Mouse (Mus musculus): ENCODE results near the gene Amotl1. TPM values are rescaled to one million over a fixed set of nuclear protein-coding genes. Genes with fewer than 3 reads are reported as not detected.
A peak's percentile ranks its signal among the peaks of the same experiment; 100 is the strongest.

Amotl1 gene
- polyA plus RNA-seq, 1 experiment from 2014 or later = 14.1 TPM

DNA sequence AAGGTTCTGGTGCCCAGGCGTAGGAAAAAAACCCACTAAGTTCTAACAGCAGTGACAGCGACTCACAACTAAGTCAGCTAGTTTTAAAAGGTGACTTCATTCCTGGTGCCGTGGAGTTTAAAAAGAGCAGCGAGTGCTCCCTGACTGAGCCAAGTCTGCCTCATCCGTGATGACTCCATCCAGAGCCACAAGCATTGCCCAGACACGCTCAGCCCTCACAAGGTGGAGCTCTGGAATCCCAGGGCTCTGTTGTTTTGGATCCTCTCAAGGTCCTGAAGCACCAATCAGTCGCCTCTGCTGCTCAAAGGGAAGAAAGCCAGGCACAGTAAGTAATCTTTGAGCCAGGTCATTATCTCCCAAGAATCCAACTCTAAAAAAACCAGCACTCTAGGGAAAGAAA lies 18.0 kb upstream of the Amotl1 start:
- H3K27me3 ChIP-seq = no peaks in the 10 kb centered on the region
- no peaks in the 10 kb centered on the region for H3K9me3 ChIP-seq
- no peak overlapping the region for H3K27ac ChIP-seq
- 71% methylated on average over 7 of the region's 7 CpGs for WGBS
- H3K4me1 ChIP-seq = no peaks in the 10 kb centered on the region
- no peak overlapping the region for H3K4me2 ChIP-seq
- no peak for ATAC-seq (ENCODE audit: low FRiP score)
- H3K36me3 ChIP-seq (replicated peaks) = no peaks in the 10 kb centered on the region
- no peak overlapping the region for H3K4me3 ChIP-seq (replicated peaks)
- H3K9ac ChIP-seq = no peak overlapping the region

GRCm38 (mm10) chr9:14662138-14662537 lies 17.3 kb upstream of the Amotl1 start:
- H3K9ac ChIP-seq = no peak overlapping the region
- no peak overlapping the region for H3K27ac ChIP-seq
- no peaks in the 10 kb centered on the region for H3K9me3 ChIP-seq
- no peaks in the 10 kb centered on the region for H3K4me1 ChIP-seq
- no peak overlapping the region for H3K4me2 ChIP-seq
- no peak for ATAC-seq (ENCODE audit: low FRiP score)
- H3K4me3 ChIP-seq (replicated peaks) = no peak overlapping the region
- no peaks in the 10 kb centered on the region for H3K27me3 ChIP-seq
- H3K36me3 ChIP-seq (replicated peaks) = no peaks in the 10 kb centered on the region
- 79% methylated on average over 9 of the region's 9 CpGs for WGBS

DNA sequence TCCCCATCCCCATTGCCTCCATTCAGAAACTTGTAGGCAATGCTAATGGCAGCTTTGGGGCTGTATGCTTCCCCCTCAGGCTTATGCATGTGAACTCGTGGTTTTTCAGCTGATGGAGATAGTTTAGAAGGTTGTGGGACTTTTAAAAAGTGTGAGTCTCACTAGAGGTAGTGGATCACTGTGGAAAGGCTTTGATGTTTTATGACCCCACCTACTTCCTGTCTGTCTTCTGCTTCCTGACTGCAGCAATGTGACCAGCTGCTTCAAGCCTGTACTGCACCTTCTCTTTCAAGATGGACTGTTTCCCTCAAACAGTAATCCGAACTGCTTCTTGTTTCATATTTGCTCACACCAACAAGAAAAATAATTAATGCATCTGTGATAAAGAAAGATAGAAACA lies 13.1 kb upstream of the Amotl1 start:
- no peaks in the 10 kb centered on the region for H3K27me3 ChIP-seq
- H3K9me3 ChIP-seq = no peaks in the 10 kb centered on the region
- H3K4me3 ChIP-seq (replicated peaks) = no peak overlapping the region

DNA sequence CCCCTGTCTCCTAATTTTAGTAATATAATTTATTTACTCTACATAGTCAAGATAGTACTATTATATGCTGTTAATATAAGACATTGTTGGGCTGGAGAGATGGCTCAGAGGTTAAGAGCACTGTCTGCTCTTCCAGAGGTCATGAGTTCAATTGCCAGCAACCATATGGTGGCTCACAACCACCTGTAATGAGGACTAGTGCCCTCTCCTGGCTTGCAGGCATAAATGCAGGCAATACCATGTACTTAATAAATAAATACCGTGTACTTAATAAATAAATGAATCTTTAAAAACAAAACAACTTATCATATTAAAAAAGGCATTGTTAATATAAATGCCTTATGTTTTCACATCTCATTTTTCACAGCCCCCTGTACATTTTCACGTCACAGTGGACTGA lies 9.2 kb upstream of the Amotl1 start:
- no peaks in the 10 kb centered on the region for H3K4me1 ChIP-seq
- H3K36me3 ChIP-seq (replicated peaks) = no peaks in the 10 kb centered on the region
- WGBS = 75% methylated on average over 2 of the region's 2 CpGs
- no peak for ATAC-seq (ENCODE audit: low FRiP score)
- no peak overlapping the region for H3K9ac ChIP-seq
- H3K27ac ChIP-seq = no peak overlapping the region
- H3K4me2 ChIP-seq = no peak overlapping the region
- no peak overlapping the region for H3K4me3 ChIP-seq (replicated peaks)
- no peaks in the 10 kb centered on the region for H3K9me3 ChIP-seq
- no peaks in the 10 kb centered on the region for H3K27me3 ChIP-seq

More for the DNA sequence above, 13.1 kb upstream of the Amotl1 start:
- H3K36me3 ChIP-seq (replicated peaks) = no peaks in the 10 kb centered on the region
- WGBS = 56% methylated on average over 2 of the region's 2 CpGs
- no peak overlapping the region for H3K9ac ChIP-seq
- no peak overlapping the region for H3K27ac ChIP-seq
- H3K4me1 ChIP-seq = no peaks in the 10 kb centered on the region
- no peak for ATAC-seq (ENCODE audit: low FRiP score)
- no peak overlapping the region for H3K4me2 ChIP-seq

DNA sequence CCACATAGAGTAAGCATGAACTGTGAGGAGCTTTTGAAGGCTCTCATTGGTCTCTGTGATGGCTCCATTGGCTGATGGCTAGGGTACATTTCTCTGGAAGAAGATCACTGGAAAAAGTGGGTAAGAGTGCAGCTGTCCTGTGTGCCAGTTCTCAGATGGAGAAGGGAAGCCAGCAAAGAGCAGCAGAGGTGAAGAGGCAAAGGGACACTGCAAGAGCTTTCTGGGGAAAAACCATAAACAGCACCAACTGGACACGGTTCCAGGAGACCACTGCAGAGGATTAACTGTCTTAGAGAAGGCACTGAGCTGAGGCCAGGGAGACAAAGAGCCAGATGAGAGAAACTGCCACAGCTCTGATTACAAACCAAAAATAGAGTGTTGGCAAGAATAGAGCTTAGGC lies 7.9 kb upstream of the Amotl1 start:
- H3K9ac ChIP-seq = no peak overlapping the region
- H3K27ac ChIP-seq = no peak overlapping the region
- no peaks in the 10 kb centered on the region for H3K36me3 ChIP-seq (replicated peaks)
- H3K4me3 ChIP-seq (replicated peaks) = no peak overlapping the region
- H3K4me2 ChIP-seq = no peak overlapping the region
- 57% methylated on average over 1 of the region's 1 CpGs for WGBS
- H3K4me1 ChIP-seq = no peaks in the 10 kb centered on the region
- H3K27me3 ChIP-seq = no peaks in the 10 kb centered on the region
- no peak for ATAC-seq (ENCODE audit: low FRiP score)
- no peaks in the 10 kb centered on the region for H3K9me3 ChIP-seq

DNA sequence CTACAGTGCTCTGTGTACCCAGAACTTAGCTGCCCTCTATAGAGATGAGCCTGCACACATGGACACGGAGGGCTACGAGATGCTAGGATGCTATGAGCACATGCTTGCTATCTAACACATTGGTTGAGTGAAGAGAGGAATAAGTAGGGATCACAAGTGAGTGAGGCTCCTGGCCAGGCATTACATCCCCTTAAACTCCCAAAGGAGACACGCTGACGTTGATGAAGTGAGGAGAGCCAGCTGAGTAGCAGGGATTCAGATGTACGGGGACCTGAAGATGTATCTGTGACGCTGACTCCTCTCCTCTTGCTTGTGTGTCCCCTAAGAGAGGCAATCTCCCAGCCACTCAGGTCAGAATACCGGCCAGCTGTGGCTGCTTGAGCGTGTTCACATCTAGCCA lies 3.0 kb upstream of the Amotl1 start:
- Histone ChIP-seq H3K4me2 (no peak overlapping the region), H3K27me3 (no peaks in the 10 kb centered on the region), H3K27ac (no peak overlapping the region), H3K4me3 (replicated peaks) (no peak overlapping the region), H3K36me3 (replicated peaks) (no peaks in the 10 kb centered on the region), H3K9ac (no peak overlapping the region), H3K4me1 (peaks cover 8% of the 10 kb centered on the region), H3K9me3 (no peaks in the 10 kb centered on the region)
- no peak for ATAC-seq (ENCODE audit: low FRiP score)
- 84% methylated on average over 8 of the region's 8 CpGs for whole genome bisulfite sequencing

DNA sequence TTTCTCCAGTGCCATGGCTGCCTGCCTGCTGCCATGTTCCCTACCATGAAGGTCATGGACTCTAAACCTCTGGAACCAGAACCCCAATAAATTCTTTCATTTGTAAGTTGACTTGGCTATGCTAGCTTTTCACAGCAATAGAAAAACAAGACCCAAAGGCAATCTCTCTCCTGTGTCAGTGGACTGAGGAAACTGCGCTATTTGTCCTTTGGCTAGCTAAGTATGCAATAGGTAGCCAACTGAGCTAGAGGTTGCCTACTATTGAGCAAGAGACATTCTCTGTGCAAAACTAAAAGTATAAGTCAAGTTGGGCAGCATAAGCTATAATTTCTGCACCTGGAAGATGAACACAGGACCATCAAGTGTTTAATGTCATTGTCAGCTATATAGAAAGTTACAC lies 1.8 kb upstream of the Amotl1 start:
- H3K4me3 ChIP-seq (replicated peaks) = no peak overlapping the region
- H3K27me3 ChIP-seq = no peaks in the 10 kb centered on the region
- H3K27ac ChIP-seq = no peak overlapping the region
- no peak overlapping the region for H3K9ac ChIP-seq
- 97% methylated on average over 1 of the region's 1 CpGs for WGBS
- no peak for ATAC-seq (ENCODE audit: low FRiP score)
- peaks cover 20% of the 10 kb centered on the region for H3K4me1 ChIP-seq
- H3K4me2 ChIP-seq = no peak overlapping the region
- no peaks in the 10 kb centered on the region for H3K9me3 ChIP-seq
- H3K36me3 ChIP-seq (replicated peaks) = no peaks in the 10 kb centered on the region

GRCm38 (mm10) chr9:14646061-14646460 lies 1.2 kb upstream of the Amotl1 start:
- no peaks in the 10 kb centered on the region for H3K27me3 ChIP-seq
- no peaks in the 10 kb centered on the region for H3K9me3 ChIP-seq
- no peak for ATAC-seq (ENCODE audit: low FRiP score)
- no peak overlapping the region for H3K9ac ChIP-seq
- H3K4me1 ChIP-seq = peaks cover 23% of the 10 kb centered on the region
- H3K27ac ChIP-seq = no peak overlapping the region
- H3K4me3 ChIP-seq (replicated peaks) = no peak overlapping the region
- H3K4me2 ChIP-seq = no peak overlapping the region
- no peaks in the 10 kb centered on the region for H3K36me3 ChIP-seq (replicated peaks)
- WGBS = 83% methylated on average over 3 of the region's 3 CpGs

DNA sequence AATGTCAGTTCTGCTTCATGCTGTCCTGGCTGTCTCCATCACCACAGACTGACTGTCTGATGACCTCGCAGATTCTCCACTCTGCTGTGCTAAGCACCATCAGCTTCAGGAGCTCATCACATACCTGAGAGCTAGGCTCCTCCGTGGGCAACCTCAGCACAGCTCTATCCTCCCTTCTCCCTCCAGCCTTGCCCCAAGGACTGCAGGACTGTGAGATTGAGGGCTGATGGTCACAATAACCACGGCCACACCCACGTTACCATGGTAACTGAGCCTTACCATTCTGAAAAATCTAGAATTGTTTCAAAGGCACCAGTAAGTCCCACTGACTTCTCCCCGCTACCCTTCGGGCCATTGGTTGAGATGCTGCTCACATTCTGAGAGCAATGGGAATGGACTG lies 1.5 kb downstream of the Amotl1 start:
- WGBS = 46% methylated on average over 6 of the region's 6 CpGs
- Histone ChIP-seq H3K36me3 (replicated peaks) (no peaks in the 10 kb centered on the region), H3K9ac (no peak overlapping the region), H3K27ac (0 out of 2 replicates have a peak overlapping the region, but pooled peaks have one; percentile 9), H3K4me1 (peaks cover 31% of the 10 kb centered on the region), H3K9me3 (no peaks in the 10 kb centered on the region), H3K4me3 (replicated peaks) (no peak overlapping the region), H3K4me2 (no peak overlapping the region), H3K27me3 (no peaks in the 10 kb centered on the region)
- peak; percentile 61; the same call in 1 of the 2 replicates for ATAC-seq (ENCODE audit: low FRiP score)

GRCm38 (mm10) chr9:14642251-14643021 lies 2.4 kb downstream of the Amotl1 start:
- H3K9ac ChIP-seq = no peak overlapping the region
- ATAC-seq (ENCODE audit: low FRiP score) = peak; percentile 53; the same call in 1 of the 2 replicates

DNA sequence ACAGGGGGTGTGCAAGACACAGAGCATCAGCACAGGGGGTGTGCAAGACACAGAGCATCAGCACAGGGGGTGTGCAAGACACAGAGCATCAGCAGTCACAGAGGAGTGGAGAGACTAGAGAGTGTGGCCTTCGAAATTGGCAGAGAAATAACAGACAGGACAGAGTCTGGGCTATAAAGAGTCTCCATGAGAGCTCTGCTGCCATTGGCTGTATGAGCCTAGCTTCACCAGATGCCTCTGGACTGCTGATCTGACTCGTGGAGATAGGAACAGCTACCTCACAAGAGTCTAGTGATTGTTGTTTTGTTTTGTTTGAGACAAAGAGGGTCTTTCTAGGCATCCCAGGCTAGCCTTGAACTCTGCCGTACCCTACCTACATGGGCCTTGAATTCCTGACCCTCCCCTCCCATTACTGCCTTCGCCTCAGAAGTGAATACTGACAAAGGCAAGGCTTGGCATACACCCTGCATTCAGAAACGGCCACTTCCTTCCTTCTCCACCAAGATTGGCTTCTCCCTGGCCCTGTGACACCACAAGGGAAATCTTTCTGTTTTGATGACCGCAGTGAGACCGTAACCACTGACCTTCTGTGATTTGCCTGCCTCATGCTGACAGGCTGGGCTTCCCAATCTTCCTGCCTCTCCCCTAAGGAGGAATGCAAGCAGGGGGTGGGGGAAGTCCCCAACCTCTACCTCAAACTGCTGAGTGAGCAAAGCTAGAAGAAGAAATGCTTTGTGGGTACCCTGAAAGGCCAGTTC lies 3.4 kb downstream of the Amotl1 start:
- Histone ChIP-seq H3K4me3 (replicated peaks) (no peak overlapping the region), H3K36me3 (replicated peaks) (no peaks in the 10 kb centered on the region), H3K9me3 (no peaks in the 10 kb centered on the region), H3K27ac (peak overlapping the region; percentile 56), H3K4me2 (no peak overlapping the region), H3K9ac (no peak overlapping the region), H3K4me1 (peaks cover 31% of the 10 kb centered on the region), H3K27me3 (no peaks in the 10 kb centered on the region)
- WGBS = 61% methylated on average over 7 of the region's 7 CpGs
- ATAC-seq (ENCODE audit: low FRiP score) = peak; percentile 19; the same call in 1 of the 2 replicates

More at GRCm38 (mm10) chr9:14642251-14643021, 2.4 kb downstream of the Amotl1 start:
- H3K27ac ChIP-seq = peak overlapping the region; percentile 56; the same call in 1 of the 2 replicates
- no peaks in the 10 kb centered on the region for H3K36me3 ChIP-seq (replicated peaks)
- no peak overlapping the region for H3K4me3 ChIP-seq (replicated peaks)
- H3K4me2 ChIP-seq = no peak overlapping the region
- H3K4me1 ChIP-seq = peaks cover 31% of the 10 kb centered on the region
- H3K9me3 ChIP-seq = no peaks in the 10 kb centered on the region
- H3K27me3 ChIP-seq = no peaks in the 10 kb centered on the region
- WGBS = 13% methylated on average over 5 of the region's 5 CpGs

DNA sequence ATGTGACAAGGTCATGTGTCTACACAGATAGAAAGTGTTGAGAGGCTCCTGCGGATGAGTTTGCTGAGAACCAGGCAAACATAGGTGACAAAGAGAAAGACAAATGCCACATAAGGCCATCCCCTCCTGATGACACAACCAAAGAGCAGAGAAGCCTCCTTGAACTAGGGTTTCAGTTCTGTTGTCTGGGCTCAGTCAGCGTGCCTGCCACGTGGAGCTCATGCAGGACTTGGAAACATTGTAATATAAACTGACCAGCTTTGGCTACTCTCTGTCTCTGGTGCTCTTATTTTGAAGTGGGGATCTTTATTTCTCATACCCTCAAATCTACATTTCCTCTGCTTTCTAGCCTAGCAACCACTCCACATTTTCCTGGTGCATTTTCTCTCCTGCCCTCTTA lies 8.6 kb downstream of the Amotl1 start:
- ATAC-seq (ENCODE audit: low FRiP score) = no peak
- Histone ChIP-seq H3K27me3 (peaks cover 14% of the 10 kb centered on the region; the same call in 1 of the 2 replicates), H3K9ac (no peak overlapping the region), H3K4me1 (peaks cover 37% of the 10 kb centered on the region), H3K27ac (no peak overlapping the region), H3K9me3 (no peaks in the 10 kb centered on the region), H3K36me3 (replicated peaks) (no peaks in the 10 kb centered on the region), H3K4me3 (replicated peaks) (no peak overlapping the region), H3K4me2 (no peak overlapping the region)
- WGBS = 72% methylated on average over 3 of the region's 3 CpGs
